Mouse (Mus musculus): Measurements from ENCODE around the gene Olfr1105.

Gene Olfr1105

DNA sequence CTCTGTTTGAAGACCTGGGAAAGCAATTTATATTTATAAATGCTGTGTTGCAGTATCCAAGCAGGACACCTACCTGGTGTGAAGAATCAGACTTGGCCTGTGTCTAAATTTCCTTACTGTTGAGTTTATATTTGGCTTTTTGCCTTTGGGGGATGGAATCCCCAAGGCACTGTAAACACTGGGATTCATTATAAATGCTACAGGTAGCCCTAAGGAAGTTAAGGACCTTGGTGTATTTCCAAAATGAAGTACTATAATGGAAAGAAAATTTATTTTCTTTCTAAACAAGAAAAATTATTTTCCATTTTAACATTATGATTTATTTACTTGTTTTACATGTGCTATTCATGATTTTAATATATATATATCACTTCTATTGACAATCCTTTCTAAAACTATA, at the start of gene Olfr1105:
TSS of gene Olfr1105 (minus strand) at position 101 of the 400 bp plus-strand sequence.
- DNase-seq (ENCODE audit: low spot score): no peak

DNA sequence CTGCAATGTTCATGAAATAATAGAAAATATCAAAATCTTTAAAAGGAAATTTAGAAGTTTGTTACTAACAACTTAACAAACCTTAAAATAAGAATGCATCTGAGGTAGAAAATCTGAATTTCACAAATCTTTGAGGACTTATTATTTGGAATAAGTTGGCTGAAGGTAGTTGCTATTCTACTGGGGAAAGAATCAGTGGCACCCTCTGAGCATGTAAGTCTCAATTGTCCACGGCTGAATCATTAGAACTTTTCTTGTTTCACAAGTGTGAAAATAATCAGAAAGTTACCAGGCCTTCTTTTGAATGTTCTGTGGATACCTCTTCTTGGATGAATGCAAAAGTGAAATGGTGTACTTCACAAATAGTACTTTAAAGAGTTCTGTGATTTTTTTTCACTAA, 39.4 kb upstream of the Olfr1105 start, which contains the start of gene Olfr1107:
TSS of gene Olfr1107 (minus strand) at position 101 of the 400 bp plus-strand sequence.
- no peak for DNase-seq (ENCODE audit: low spot score)

DNA sequence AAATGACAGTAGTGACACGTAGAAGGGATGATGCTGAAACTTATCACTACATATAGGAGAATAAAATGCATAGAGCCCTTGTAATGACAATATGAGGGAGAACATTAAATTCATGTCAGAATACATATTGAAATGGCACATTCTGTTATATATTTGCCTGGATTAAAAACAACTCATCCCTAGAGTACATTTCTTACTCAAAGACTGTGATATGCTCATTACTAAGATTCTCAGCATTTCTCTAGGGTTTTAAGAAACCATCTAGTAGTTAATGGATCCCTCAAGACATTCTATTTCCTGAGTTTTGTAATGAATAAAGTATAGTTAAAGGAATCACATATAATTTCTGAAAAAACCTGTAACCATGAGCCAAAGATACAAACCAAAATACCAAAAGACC, 15.8 kb upstream of the Olfr1105 start, which contains the start of gene Olfr1106:
TSS of gene Olfr1106 (minus strand) at position 101 of the 400 bp plus-strand sequence.
- DNase-seq (ENCODE audit: low spot score): no peak

DNA sequence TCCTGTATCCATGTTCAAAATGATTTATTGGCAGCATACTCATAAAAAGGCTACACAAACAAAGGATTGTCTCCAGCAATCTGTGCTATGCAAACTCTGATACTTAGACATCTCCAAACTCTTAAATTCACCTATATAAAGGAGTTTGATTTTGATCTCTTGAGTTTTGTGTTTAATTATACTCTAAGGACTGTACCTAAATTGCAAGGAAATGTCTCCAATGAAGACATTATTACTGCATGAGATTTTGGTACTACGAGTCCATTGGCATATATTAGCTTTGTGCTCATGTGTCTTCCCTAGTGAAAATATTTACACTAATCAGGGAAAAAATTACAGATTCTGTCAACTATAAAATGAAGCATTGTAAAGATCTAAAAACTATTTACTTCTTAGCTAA, 9.4 kb downstream of the Olfr1105 start, which contains the start of gene Olfr1104:
TSS of gene Olfr1104 (minus strand) at position 101 of the 400 bp plus-strand sequence.
- DNase-seq (ENCODE audit: low spot score): no peak

DNA sequence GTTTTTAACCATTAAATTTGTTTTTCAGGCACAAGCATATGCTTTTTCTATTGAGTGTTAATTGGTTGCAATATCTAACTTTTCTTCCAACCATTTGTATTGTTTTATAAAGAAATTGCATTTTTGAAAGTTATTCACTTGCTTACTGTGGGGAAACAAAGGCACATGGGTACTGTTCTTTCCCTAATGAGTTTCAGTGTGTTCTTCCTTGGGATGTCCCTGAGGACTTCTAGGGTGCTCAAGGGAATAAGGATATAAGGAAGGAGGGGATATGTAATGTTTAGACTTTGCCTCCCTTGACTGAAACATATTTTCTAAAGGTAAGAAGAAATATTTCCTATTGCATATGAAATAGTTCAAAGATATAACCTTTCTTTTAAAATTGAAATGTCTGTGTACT, 38.2 kb downstream of the Olfr1105 start, which contains the start of gene Olfr1102:
TSS of gene Olfr1102 (plus strand) at position 301 of the 400 bp plus-strand sequence.
- DNase-seq (ENCODE audit: low spot score): no peak

DNA sequence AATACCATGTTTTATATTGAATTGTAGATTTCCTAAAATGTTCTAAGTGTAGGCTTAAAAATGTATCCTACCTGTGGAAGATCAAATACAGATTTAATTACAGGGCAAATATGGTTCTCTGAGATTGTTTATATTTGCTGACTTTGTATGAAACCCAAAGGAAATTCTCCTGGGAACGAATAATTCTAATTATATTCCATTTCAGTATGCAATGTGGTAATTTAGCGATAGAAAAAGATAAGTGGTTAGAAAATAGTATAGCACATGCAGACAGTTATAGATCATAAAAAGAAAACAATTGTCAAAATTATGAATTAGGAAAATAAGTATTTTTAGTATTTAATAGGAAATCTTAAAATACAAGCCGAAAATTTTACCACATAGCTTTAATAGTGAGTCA, 45.2 kb downstream of the Olfr1105 start, which contains the start of gene Olfr1101:
TSS of gene Olfr1101 (minus strand) at position 101 of the 400 bp plus-strand sequence.
- no peak for DNase-seq (ENCODE audit: low spot score)

All from urinary bladder, postnatal 14 days (tissue).